Mouse (Mus musculus): Measurements from ENCODE around the gene Cbwd1. TPM values are rescaled to one million over a fixed set of nuclear protein-coding genes. Genes with fewer than 3 reads are reported as not detected.

Gene Cbwd1
- polyA plus RNA-seq (2021; fragmentation: Nextera tagmentation) = 11.8 and 15.2 TPM in 2 replicates
- long read RNA-seq, experiment 1, transcript Cbwd1-201 (15 exons, 1,929 nt) = major isoform, 13 of 65 reads
- long read RNA-seq, experiment 1, partial matches to known transcripts = 5 of 65 reads
- long read RNA-seq, experiment 1, other reads (novel, unspliced or antisense) = 47 of 65 reads
- long read RNA-seq, experiment 2, partial matches to known transcripts = 1 of 12 reads
- long read RNA-seq, experiment 2, other reads (novel, unspliced or antisense) = 9 of 12 reads

GRCm38 (mm10) chr19:24961172-24961962 lies at the start of gene Cbwd1:
Gene Cbwd1, minus strand, starts transcription at chr19:24961610.

DNA sequence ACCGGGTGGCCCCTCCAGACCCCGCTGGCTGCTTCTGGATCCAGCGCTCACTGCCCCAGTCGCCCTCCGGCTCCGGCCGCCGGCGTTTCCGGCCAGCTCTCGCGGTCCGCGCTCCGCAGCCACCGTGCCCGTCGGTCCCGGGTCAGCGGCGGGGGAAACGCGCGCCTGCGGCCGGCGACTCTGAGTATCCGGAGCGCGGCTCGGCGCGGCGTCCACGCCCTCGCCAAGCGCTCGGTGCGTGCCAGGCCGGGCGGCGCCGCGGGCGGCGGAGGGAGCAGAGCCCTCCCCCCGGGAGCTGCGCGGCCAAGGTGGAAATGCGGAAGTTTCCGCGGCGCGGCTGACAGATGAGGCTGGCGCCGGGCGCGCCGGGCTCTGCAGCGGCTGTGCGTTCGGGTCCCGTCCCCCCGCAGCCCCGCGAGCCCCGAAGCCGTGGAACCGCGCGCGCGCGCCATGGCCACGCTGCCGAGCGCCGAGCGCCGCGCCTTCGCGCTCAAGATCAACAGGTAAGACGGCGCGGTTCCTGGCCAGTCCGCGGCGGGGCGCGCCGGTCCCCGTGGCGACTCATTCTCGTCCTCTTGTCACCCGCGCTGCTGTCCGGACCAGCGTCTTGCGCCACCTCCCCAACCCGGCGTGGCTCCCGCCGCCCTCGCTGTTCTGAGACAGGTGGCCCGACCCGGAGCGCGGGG lies 37.9 kb upstream of the Cbwd1 start, which contains the start of gene Dock8:
Dock8 (plus strand) TSS at position 334 of the 686 bp plus-strand sequence.

DNA sequence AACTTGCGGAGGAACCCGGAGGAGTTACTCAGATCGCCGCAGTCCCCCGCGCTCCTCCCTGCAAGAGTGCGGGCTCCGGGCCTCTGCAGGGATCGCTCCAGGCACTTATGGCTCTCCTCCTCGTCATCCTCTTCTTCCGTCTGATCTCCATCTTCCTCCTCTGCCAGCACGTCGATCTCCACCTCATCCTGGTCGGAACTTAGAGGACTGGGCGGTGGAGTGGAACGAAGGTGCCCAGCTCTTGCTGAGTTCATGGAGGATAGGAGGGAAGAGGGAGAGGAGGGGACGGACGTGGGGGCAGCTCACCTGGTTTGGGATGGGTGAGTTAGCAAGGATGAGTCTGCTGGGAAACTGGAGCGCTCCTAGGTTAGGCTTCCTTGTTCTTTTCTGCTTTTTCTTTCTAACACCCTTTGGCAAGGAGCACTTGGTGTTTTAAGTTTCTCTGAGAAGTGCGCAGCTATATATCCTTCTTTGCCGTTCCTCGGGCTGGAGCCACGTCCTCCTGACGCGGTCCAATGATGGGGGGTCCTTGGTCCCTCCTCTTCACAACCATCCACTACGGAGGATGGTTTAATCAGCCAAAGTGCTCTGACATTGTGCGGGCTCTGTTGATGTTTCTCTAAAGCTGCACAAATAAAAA lies 60.7 kb downstream of the Cbwd1 start, which contains the start of gene Foxd4:
Foxd4 (minus strand) TSS at position 617 of the 640 bp plus-strand sequence.

DNA sequence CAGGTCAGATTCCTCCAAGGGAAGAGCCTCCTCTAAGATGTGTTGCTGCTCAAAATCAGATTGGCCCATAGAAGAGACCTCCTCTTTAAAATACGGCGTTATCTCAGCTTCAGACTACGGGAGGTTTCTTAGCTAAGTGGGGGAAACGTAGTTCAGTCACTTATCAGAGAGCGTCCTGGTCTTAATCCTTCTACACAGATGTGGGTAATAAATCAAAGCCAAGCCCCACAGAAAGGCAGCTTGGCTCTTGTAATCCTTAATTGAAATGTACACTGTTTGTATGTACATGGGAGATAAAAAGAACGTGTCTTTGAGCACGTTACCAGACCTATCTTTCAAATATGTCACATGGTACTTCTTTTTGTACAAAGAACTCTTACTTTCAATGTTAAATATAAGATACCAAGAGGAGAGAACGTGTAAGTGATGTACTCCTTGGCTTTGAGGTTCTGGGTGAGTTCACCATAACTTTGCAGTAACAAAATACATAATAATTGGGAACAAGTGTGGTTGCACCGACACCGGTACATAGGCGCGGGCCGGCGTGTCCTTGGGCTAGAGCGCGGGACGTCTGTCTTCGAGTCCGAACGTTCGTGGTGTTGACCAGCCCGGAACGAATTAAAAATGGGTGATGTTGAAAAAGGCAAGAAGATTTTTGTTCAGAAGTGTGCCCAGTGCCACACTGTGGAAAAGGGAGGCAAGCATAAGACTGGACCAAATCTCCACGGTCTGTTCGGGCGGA lies 86.1 kb downstream of the Cbwd1 start, which contains the start of gene Gm10053:
Gm10053 (plus strand) TSS at position 558 of the 742 bp plus-strand sequence.

Other genes with a start within 250 kb of the Cbwd1 start
- 0.15 and 0.21 TPM in 2 replicates for gene Pgm5, start 99.8 kb downstream of the Cbwd1 start, polyA plus RNA-seq (2021; fragmentation: Nextera tagmentation)
- gene Gm10053, start 85.9 kb downstream of the Cbwd1 start, polyA plus RNA-seq (2021; fragmentation: Nextera tagmentation) = 188 and 218 TPM in 2 replicates
- not detected in 2 replicates for gene Foxd4, start 60.4 kb downstream of the Cbwd1 start, polyA plus RNA-seq (2021; fragmentation: Nextera tagmentation)
- 0.42 and 0.80 TPM in 2 replicates for gene Dock8, start 37.9 kb upstream of the Cbwd1 start, polyA plus RNA-seq (2021; fragmentation: Nextera tagmentation)

Data from left cerebral cortex, adult 6 months (tissue).